Mouse (Mus musculus): Measurements from ENCODE around the gene Naa20.

Naa20 gene

GRCm38 (mm10) chr2:145901861-145902260, at the start of gene Naa20:
Gene Naa20, plus strand, starts transcription at chr2:145902099.
- in situ Hi-C loops (cut with MboI; ENCODE audit: low pct_unique_long_range_greater_than_20kb in 1 of 2, low sequenced_read_pairs in 2 of 2, unreplicated experiment in 1 of 2): no loop called here

- in situ Hi-C loops (cut with MboI; ENCODE audit: low pct_unique_long_range_greater_than_20kb in 1 of 2, low sequenced_read_pairs in 2 of 2, unreplicated experiment in 1 of 2): no loop called here
Measured at GRCm38 (mm10) chr2:145855831-145856230, 46.1 kb upstream of the Naa20 start.

- in situ Hi-C loops (cut with MboI; ENCODE audit: low pct_unique_long_range_greater_than_20kb in 1 of 2, low sequenced_read_pairs in 2 of 2, unreplicated experiment in 1 of 2): no loop called here
Measured at GRCm38 (mm10) chr2:145857864-145858263, 44.0 kb upstream of the Naa20 start.

- in situ Hi-C loops (cut with MboI; ENCODE audit: low pct_unique_long_range_greater_than_20kb in 1 of 2, low sequenced_read_pairs in 2 of 2, unreplicated experiment in 1 of 2): no loop called here
Measured at GRCm38 (mm10) chr2:145859442-145859931, 42.4 kb upstream of the Naa20 start.

- in situ Hi-C loops (cut with MboI; ENCODE audit: low pct_unique_long_range_greater_than_20kb in 1 of 2, low sequenced_read_pairs in 2 of 2, unreplicated experiment in 1 of 2): no loop called here
Measured at GRCm38 (mm10) chr2:145859932-145860801, 41.7 kb upstream of the Naa20 start.

- in situ Hi-C loops (cut with MboI; ENCODE audit: low pct_unique_long_range_greater_than_20kb in 1 of 2, low sequenced_read_pairs in 2 of 2, unreplicated experiment in 1 of 2): no loop called here
Measured at GRCm38 (mm10) chr2:145861193-145862123, 40.4 kb upstream of the Naa20 start.

GRCm38 (mm10) chr2:145862206-145862817, 39.6 kb upstream of the Naa20 start:
- in situ Hi-C loops (cut with MboI; ENCODE audit: low pct_unique_long_range_greater_than_20kb in 1 of 2, low sequenced_read_pairs in 2 of 2, unreplicated experiment in 1 of 2): no loop called here

GRCm38 (mm10) chr2:145865344-145865743, 36.6 kb upstream of the Naa20 start:
- in situ Hi-C loops (cut with MboI; ENCODE audit: low pct_unique_long_range_greater_than_20kb in 1 of 2, low sequenced_read_pairs in 2 of 2, unreplicated experiment in 1 of 2): no loop called here

GRCm38 (mm10) chr2:145866238-145866637, 35.7 kb upstream of the Naa20 start:
- in situ Hi-C loops (cut with MboI; ENCODE audit: low pct_unique_long_range_greater_than_20kb in 1 of 2, low sequenced_read_pairs in 2 of 2, unreplicated experiment in 1 of 2): no loop called here

- in situ Hi-C loops (cut with MboI; ENCODE audit: low pct_unique_long_range_greater_than_20kb in 1 of 2, low sequenced_read_pairs in 2 of 2, unreplicated experiment in 1 of 2): no loop called here
Measured at GRCm38 (mm10) chr2:145866695-145867449, 35.0 kb upstream of the Naa20 start.

GRCm38 (mm10) chr2:145871308-145871707, 30.6 kb upstream of the Naa20 start:
- in situ Hi-C loops (cut with MboI; ENCODE audit: low pct_unique_long_range_greater_than_20kb in 1 of 2, low sequenced_read_pairs in 2 of 2, unreplicated experiment in 1 of 2): no loop called here

- in situ Hi-C loops (cut with MboI; ENCODE audit: low pct_unique_long_range_greater_than_20kb in 1 of 2, low sequenced_read_pairs in 2 of 2, unreplicated experiment in 1 of 2): no loop called here
Measured at GRCm38 (mm10) chr2:145872099-145872498, 29.8 kb upstream of the Naa20 start.

- in situ Hi-C loops (cut with MboI; ENCODE audit: low pct_unique_long_range_greater_than_20kb in 1 of 2, low sequenced_read_pairs in 2 of 2, unreplicated experiment in 1 of 2): no loop called here
Measured at GRCm38 (mm10) chr2:145873953-145874352, 27.9 kb upstream of the Naa20 start.

GRCm38 (mm10) chr2:145874879-145875482, 26.9 kb upstream of the Naa20 start:
- in situ Hi-C loops (cut with MboI; ENCODE audit: low pct_unique_long_range_greater_than_20kb in 1 of 2, low sequenced_read_pairs in 2 of 2, unreplicated experiment in 1 of 2): no loop called here

GRCm38 (mm10) chr2:145877191-145877590, 24.7 kb upstream of the Naa20 start:
- in situ Hi-C loops (cut with MboI; ENCODE audit: low pct_unique_long_range_greater_than_20kb in 1 of 2, low sequenced_read_pairs in 2 of 2, unreplicated experiment in 1 of 2): no loop called here

GRCm38 (mm10) chr2:145880887-145881747, 20.8 kb upstream of the Naa20 start:
- in situ Hi-C loops (cut with MboI; ENCODE audit: low pct_unique_long_range_greater_than_20kb in 1 of 2, low sequenced_read_pairs in 2 of 2, unreplicated experiment in 1 of 2): loop anchor here in 1 of 2 experiments (10.0 kb wide), 1 partner anchor 186 kb away; no protein-coding TSS in a partner anchor

GRCm38 (mm10) chr2:145881932-145882331, 20.0 kb upstream of the Naa20 start:
- in situ Hi-C loops (cut with MboI; ENCODE audit: low pct_unique_long_range_greater_than_20kb in 1 of 2, low sequenced_read_pairs in 2 of 2, unreplicated experiment in 1 of 2): loop anchor here in 1 of 2 experiments (10.0 kb wide), 1 partner anchor 187 kb away; no protein-coding TSS in a partner anchor
